Mouse (Mus musculus) right cerebral cortex, adult 18-20 months (tissue): ENCODE measurements around the gene Dyrk1a.
A peak's percentile ranks its signal among the peaks of the same experiment; 100 is the strongest.

Source experiments
- DNase-seq: peaks from one replicate; pipeline ENCODE4 v3.0.0; 2022; ENCODE audit warnings: mixed read lengths

Dyrk1a gene

DNA sequence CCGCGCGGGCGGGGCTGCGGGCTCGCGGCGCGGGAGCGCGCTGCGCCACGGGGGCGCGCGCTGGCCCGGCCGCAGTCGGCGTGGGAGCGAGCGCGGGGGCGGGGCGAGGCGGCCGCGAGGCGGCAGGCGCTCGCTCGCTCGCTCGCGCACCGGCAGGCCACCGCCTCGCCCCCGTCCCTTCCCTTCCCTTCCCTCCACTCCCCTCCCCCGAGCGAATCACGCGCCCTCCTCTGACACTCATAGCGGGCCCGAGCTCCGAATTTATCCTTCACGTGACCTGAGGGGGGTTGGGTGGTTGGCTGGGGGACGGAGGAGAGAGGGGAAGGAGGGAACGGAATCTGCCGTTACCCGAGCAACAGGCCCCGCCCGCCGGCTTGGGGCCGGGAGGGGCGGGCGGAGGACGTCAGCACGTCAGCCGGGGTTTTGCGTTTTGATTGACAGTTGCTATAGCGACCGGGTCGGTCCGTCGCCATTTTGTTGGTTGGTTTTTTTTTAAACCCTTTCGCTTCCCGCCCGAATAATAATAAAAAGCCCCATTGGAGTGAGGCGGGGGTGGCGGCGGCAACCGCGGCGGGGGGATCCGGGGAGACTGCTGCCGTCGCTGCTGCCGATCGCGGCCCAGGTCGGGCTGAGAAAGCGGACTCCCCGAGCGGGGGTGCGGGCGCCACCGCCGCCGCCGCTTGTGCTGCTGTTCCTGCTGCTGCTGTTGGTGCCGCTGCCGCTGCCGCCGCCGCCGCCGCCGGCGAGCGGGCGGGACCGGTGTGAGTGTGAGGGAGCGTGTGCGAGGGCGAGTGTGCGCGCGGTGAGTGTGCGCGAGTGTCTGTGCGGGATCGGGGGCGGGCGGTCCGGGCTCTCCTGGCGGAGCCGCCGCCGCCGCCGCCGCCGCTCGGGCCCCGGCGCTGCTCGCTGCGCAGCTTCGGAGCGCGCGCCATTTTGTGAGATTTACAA is at the start of gene Dyrk1a:
Gene Dyrk1a (plus strand): TSS at position 782 of the 948 bp plus-strand sequence.
- peak; percentile 99 for DNase-seq

DNA sequence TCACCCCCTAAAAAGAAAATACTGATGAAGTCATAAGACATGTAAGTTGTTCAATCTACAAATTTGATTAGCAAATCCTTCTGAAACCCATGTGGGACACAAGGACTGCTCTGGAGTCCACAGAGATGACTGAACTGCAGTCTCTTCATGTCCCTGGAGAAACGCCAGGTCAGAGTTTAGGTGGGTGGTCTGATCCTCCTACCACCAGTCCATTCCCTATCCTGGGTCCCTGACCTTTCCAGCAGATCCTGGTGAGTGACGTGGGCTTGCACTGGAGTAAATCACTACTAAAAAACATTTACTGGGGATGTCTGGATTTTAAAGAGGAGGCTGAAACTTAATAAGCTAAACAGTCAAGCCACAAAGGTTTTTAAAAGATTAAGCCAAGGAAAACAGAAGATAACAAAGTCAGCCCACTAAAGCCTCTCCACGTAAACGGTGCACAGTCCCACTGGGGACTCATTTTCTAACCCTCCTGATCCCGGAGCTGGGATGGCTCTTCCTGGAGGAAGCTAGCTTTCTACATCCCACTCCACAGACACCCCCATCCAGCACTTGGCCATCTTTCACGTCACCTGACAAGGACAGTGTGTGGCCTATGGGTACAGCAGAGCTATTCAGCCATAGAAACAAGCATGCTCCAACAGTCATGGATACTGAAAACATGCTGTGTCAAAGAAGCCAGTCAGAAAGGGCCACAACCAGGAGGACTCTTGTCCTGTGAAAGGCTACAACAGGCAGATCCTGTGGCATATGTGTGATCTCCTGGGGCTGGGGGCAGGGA is 46.0 kb upstream of the Dyrk1a start:
- DNase-seq, result no peak

GRCm38 (mm10) chr16:94524691-94525090 is 45.1 kb upstream of the Dyrk1a start:
- DNase-seq, result no peak

GRCm38 (mm10) chr16:94525955-94526343 is 43.9 kb upstream of the Dyrk1a start:
- DNase-seq, result no peak

GRCm38 (mm10) chr16:94526344-94527151 is 43.3 kb upstream of the Dyrk1a start, which contains the start of gene Vps26c:
Gene Vps26c, minus strand, starts transcription at chr16:94526830.
- DNase-seq, result peak; percentile 97

- DNase-seq, result no peak
Measured at GRCm38 (mm10) chr16:94527152-94527534, 42.7 kb upstream of the Dyrk1a start.

DNA sequence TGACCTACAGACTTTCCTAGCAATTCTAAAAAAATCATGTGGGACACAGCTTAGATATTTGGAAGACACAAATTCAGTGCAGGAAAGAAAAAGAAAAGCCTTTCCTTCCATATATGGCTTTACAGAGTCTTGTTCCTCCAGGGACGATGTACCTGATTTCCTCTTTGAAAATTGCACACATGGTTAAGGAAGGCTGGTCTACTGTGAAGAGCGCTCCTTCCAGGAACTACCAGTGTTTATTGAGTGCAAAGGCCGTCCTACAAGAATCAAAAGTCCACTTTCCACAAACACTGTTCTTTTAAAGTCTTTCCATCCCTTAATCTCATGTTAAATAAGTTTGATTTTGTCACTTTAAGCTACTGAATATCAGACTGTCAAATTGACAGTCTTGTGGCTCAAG is 42.3 kb upstream of the Dyrk1a start:
- no peak for DNase-seq

GRCm38 (mm10) chr16:94531268-94531667 is 38.5 kb upstream of the Dyrk1a start:
- no peak for DNase-seq

DNA sequence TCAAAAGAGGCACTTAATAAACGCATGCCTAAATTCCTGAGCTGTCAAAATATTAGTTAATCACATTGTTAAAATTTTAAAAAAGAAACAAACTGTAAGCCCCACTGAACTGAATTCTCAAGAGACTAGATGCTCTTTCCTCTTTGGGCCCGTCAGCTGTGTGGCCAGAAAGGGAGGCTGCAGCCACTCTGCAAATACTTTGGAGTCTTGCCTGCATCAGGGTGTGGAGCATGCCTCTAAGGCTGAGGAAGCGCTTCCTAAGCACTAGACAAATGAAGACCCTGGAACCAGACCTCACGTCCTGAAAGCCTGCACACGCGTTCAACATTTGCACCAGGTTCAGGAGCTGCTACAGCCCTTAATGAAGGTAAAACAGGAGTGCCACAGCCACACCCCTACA is 36.1 kb upstream of the Dyrk1a start:
- DNase-seq, result no peak

DNA sequence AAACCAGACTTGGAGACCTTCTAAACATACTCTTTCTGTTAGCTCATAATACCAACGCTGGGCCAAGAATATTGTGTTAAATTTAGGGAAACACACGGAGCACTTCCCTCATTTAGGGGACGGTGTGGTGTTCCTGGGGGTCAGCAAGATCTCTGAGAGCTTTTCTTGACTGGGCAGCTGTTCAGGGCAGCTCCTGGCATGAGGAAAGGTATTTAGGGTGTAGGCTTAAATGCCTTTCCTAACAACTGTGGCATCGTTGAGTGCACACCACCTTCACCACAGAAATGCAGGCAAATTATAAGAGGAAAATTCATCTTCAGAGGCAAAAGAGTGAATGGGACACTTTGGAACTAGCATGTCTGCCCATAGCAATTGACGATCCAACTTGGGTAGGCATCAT is 34.1 kb upstream of the Dyrk1a start:
- DNase-seq, result no peak

- DNase-seq, result no peak
Measured at GRCm38 (mm10) chr16:94536417-94537158, 33.2 kb upstream of the Dyrk1a start.

DNA sequence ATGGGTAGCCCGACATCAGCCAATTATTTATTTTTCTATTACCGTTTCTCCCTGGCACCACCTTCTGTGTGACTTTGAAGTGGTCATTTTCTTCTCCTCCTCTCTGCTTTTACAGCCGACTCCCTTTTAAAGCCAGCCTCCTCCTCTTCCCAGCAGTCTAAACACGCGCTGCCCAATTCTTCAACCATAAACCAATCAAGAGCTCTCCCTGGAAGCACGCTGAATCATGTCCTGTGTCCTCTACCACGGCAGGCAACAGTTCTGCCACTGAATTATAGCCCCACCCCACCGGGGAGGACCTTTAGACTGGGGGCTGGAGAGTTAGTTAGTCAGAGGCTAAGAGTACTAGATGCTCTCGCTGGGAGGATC is 32.7 kb upstream of the Dyrk1a start:
- DNase-seq, result no peak

- no peak for DNase-seq
Measured at GRCm38 (mm10) chr16:94540140-94540539, 29.7 kb upstream of the Dyrk1a start.

DNA sequence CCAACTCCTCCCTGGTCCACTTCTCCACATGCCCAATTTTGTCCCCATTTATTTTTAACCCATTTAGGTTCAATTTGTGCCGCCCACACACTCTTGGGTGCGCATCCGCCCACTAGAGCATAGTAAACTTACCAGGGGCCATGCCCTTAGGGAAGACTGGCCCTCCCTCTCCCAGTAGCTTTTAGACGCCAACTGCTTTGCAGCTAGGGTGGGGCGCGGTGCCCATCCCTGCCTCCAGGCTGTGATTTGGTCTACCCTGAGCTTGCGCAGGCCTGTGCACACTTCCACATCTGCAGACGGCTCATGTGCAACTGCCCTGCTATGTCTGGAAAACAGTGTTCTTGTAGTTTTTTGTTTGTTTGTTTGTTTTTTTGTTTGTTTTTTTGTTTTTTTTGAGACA is 26.9 kb upstream of the Dyrk1a start:
- no peak for DNase-seq

- no peak for DNase-seq
Measured at GRCm38 (mm10) chr16:94544540-94545105, 25.2 kb upstream of the Dyrk1a start.

- DNase-seq, result no peak
Measured at GRCm38 (mm10) chr16:94545781-94546562, 23.8 kb upstream of the Dyrk1a start.

- DNase-seq, result no peak
Measured at GRCm38 (mm10) chr16:94549813-94550212, 20.0 kb upstream of the Dyrk1a start.

- DNase-seq, result no peak
Measured at GRCm38 (mm10) chr16:94551934-94552333, 17.9 kb upstream of the Dyrk1a start.

DNA sequence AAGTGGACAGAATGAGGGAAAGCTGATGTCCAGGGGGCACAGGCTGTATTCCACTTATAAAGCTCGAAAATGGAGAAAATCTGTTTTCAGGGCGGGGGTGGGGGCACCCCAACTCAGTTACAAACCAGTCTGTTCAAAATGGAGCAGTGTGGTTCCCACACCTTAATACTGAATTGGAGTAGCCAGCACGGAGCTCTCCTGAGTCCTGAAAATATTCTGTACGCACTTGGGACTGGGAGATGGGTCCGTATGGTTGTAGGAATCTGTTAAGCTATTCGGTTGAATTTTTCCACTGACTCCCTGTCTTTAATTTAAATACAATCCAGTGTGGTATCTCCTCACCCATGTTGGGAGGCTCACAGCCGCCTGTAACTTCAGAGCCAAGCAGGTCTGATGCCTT is 14.5 kb upstream of the Dyrk1a start:
- no peak for DNase-seq

DNA sequence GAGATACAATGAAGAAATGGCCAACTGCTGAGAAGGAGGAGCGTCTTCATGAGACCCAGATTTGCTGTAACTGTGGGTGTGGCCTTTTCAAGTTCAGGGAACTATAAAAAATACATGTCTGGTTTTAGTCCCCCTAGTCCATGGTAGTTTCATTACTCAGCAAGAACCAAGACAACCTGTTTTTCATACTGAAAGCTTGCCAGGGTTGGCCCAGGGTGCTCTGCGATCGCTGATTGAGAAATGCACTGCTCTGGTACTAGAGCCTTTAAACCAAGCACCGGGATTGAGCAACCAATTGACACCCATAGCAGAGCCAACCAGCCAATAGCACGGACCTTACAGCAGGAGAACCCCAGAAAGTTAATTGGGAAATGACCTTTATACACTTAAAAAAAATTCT is 13.6 kb upstream of the Dyrk1a start:
- no peak for DNase-seq

DNA sequence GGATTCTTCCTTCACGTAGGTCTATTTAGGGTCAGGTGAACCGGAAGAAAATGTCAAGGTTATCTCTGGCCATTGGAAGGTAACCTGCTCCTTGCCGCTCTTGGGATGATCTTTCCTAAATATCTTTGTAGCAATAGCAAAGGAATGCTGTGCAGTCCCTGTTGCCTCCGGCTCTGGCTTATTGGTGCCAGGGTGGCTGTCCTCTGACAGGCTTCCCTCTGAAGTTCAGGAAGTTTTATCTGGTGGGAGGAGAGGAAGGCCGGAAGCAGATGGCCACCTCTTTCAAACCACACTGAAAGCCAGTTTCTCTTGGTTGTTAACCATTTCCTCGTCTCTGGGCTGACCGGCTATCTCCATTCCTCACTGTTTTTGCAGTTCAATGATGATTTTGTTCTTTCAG is 10.5 kb upstream of the Dyrk1a start:
- DNase-seq, result no peak
